Mouse (Mus musculus): ENCODE measurements at regions not wholly inside any gene's neighbourhood (a gene's known extent, or its start where the extent isn't known, plus 50 kb on each side); places are given as distances from the start of the nearest gene placed in this dataset.

- ATAC-seq (ENCODE audit: low FRiP score) (no peak), DNase-seq (ENCODE audit: low spot score, missing footprints) (no peak)
- Histone ChIP-seq H3K27ac (ENCODE audit: low read depth, low read length) (no peak overlapping the region), H3K9ac (ENCODE audit: low read length) (no peak overlapping the region), H3K4me1 (ENCODE audit: control insufficient read depth, insufficient read depth, low read length) (peaks cover 19% of the 10 kb centered on the region), H3K4me3 (ENCODE audit: low read depth, low read length) (no peak overlapping the region), H3K36me3 (ENCODE audit: control insufficient read depth, insufficient read depth, low read length) (no peaks in the 10 kb centered on the region), H3K27me3 (ENCODE audit: control insufficient read depth, insufficient read depth, low read length) (no peaks in the 10 kb centered on the region), H3K4me2 (no peak overlapping the region), H3K9me3 (ENCODE audit: control insufficient read depth, low read length) (no peaks in the 10 kb centered on the region)
- WGBS: 83% methylated on average over 8 of the region's 8 CpGs
Measured at GRCm38 (mm10) chr7:113145046-113145445, 62.2 kb upstream of the Arntl start.

DNA sequence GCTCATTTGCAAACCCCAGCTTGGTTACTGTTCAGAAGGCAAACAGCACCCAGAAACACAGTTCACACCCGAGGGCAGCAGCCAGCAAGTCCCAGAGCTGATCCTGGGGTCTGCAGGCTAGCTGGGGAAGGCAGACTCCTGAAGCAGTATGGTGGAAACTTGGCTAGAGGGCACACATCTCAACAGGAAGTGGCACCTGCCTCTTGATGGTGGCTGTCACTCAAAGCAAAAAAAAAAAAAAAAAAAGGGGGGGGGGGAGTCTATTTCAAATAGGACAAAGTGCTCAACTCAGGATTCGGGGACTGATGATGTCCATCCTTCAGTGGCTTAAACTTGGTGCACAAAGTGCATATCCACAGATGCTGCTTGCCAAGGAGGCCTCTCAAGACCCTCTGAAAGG lies 61.2 kb upstream of the Arntl start:
- WGBS: 83% methylated on average over 2 of the region's 2 CpGs
- no peaks in the 10 kb centered on the region for H3K36me3 ChIP-seq (ENCODE audit: control insufficient read depth, insufficient read depth, low read length)
- no peak overlapping the region for H3K9ac ChIP-seq (ENCODE audit: low read length)
- no peak for ATAC-seq (ENCODE audit: low FRiP score)
- DNase-seq (ENCODE audit: low spot score, missing footprints): no peak
- no peak overlapping the region for H3K27ac ChIP-seq (ENCODE audit: low read depth, low read length)
- H3K4me1 ChIP-seq (ENCODE audit: control insufficient read depth, insufficient read depth, low read length): peaks cover 19% of the 10 kb centered on the region
- no peaks in the 10 kb centered on the region for H3K27me3 ChIP-seq (ENCODE audit: control insufficient read depth, insufficient read depth, low read length)
- no peak overlapping the region for H3K4me3 ChIP-seq (ENCODE audit: low read depth, low read length)
- no peaks in the 10 kb centered on the region for H3K9me3 ChIP-seq (ENCODE audit: control insufficient read depth, low read length)
- H3K4me2 ChIP-seq: no peak overlapping the region

GRCm38 (mm10) chr7:113146526-113146925 lies 60.7 kb upstream of the Arntl start:
- no peaks in the 10 kb centered on the region for H3K36me3 ChIP-seq (ENCODE audit: control insufficient read depth, insufficient read depth, low read length)

DNA sequence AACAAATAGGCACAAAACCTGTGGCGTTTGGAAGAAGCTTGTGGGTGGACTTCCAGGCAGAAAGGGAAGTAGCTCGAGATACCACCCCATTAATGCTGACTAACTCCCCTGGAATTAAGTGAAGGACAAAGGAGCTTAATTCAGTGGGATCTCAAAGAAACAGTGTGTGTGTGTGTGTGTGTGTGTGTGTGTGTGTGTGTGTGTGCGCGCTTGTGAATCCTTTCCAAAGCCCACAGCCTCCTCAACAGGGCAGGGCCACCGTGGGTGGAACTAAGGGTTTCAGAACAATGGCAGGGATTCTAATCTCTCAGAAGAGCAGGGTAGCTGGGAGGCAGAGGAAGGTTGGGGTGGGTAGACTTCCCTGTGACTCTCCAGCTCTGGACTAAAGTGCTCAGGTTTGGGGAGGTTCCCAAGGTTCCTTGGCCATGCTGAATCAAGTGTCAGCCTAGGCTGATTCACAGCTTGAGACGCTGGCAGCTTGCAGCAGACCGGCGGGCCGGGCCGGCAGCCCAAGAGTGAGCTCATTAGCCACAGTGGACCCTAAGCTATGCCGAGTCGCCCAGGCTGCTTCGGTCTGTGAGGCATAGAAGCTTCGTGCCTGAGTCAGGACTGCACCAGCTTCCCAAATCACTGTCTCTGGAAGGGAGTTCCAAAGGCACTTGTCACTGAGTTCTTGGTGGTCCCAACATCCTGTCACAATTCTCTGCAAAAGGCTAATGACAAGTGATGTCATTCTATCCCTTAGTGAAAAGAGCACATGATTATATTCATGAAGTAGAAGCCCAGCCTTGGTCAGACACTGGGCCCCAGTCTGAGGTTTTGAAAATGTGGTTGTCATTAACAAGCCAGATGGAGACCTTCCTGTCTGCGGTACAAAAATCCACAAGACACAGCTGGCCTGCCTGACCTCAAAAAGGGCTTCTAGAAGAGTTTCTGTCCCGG lies 59.6 kb upstream of the Arntl start:
- DNase-seq (ENCODE audit: low spot score, missing footprints) (peak; percentile 93), ATAC-seq (ENCODE audit: low FRiP score) (peak; percentile 78)
- peak overlapping the region; percentile 17; the same call in 1 of the 2 replicates for H3K4me2 ChIP-seq
- no peaks in the 10 kb centered on the region for H3K9me3 ChIP-seq (ENCODE audit: control insufficient read depth, low read length)
- no peak overlapping the region for H3K27ac ChIP-seq (ENCODE audit: low read depth, low read length)
- no peaks in the 10 kb centered on the region for H3K36me3 ChIP-seq (ENCODE audit: control insufficient read depth, insufficient read depth, low read length)
- whole genome bisulfite sequencing: 11% methylated on average over 16 of the region's 16 CpGs
- H3K4me3 ChIP-seq (ENCODE audit: low read depth, low read length): no peak overlapping the region
- H3K27me3 ChIP-seq (ENCODE audit: control insufficient read depth, insufficient read depth, low read length): no peaks in the 10 kb centered on the region
- H3K4me1 ChIP-seq (ENCODE audit: control insufficient read depth, insufficient read depth, low read length): peaks cover 14% of the 10 kb centered on the region
- H3K9ac ChIP-seq (ENCODE audit: low read length): no peak overlapping the region

More at GRCm38 (mm10) chr7:113146526-113146925, 60.7 kb upstream of the Arntl start:
- Histone ChIP-seq H3K27ac (ENCODE audit: low read depth, low read length) (no peak overlapping the region), H3K4me3 (ENCODE audit: low read depth, low read length) (no peak overlapping the region), H3K9ac (ENCODE audit: low read length) (no peak overlapping the region), H3K4me2 (no peak overlapping the region), H3K9me3 (ENCODE audit: control insufficient read depth, low read length) (no peaks in the 10 kb centered on the region), H3K27me3 (ENCODE audit: control insufficient read depth, insufficient read depth, low read length) (no peaks in the 10 kb centered on the region), H3K4me1 (ENCODE audit: control insufficient read depth, insufficient read depth, low read length) (peaks cover 20% of the 10 kb centered on the region)
- DNase-seq (ENCODE audit: low spot score, missing footprints) (no peak), ATAC-seq (ENCODE audit: low FRiP score) (no peak)
- 90% methylated on average over 9 of the region's 9 CpGs for WGBS

DNA sequence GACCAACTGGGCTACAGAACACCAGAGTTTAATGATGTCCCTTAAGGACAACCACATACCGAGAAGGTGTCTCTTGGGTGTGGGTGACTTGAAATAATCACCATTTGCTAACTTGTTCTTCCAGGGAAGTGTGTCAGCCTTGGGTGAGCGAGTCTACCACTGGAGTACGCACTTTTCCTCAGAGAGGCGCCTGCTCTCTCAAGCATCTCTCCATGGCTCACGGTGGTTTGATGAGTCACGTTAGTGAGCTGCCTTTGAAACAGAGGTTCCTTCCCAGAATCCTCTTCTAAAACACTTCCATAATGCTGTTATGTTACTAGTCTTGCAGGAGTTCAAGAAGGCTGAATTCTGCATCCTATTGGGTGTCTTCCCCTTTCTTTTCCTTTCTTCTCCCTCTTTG lies 58.6 kb upstream of the Arntl start:
- no peak overlapping the region for H3K9ac ChIP-seq (ENCODE audit: low read length)
- H3K9me3 ChIP-seq (ENCODE audit: control insufficient read depth, low read length): no peaks in the 10 kb centered on the region
- no peak overlapping the region for H3K4me3 ChIP-seq (ENCODE audit: low read depth, low read length)
- DNase-seq (ENCODE audit: low spot score, missing footprints): no peak
- no peaks in the 10 kb centered on the region for H3K36me3 ChIP-seq (ENCODE audit: control insufficient read depth, insufficient read depth, low read length)
- H3K27me3 ChIP-seq (ENCODE audit: control insufficient read depth, insufficient read depth, low read length): no peaks in the 10 kb centered on the region
- H3K4me1 ChIP-seq (ENCODE audit: control insufficient read depth, insufficient read depth, low read length): peaks cover 14% of the 10 kb centered on the region
- H3K27ac ChIP-seq (ENCODE audit: low read depth, low read length): no peak overlapping the region
- no peak for ATAC-seq (ENCODE audit: low FRiP score)
- H3K4me2 ChIP-seq: no peak overlapping the region
- 90% methylated on average over 6 of the region's 6 CpGs for WGBS

DNA sequence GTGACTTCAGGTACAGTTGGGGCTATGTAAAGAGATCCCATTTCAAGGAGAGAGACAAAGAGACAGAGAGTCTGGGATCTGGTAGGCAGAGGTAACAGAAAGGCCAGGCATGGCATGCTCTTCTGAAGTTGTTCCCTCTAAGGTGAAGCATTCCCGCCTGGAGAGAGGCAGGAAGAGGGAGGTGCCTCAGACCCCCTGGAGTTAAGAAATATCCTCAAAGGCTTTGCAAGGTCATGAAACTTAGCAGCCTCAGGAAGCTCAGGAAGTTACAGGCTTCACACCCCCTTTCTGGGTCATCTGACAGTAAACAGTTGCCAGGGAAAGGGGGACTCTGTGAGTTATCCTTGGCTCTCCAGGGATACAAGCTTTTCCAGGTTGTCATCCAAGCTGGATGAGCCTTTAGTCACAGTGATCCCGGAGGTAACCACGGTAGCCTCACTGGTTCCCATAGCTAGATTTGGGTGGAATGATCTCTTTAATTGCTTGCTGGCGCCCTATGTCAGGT lies 57.2 kb upstream of the Arntl start:
- peaks cover 14% of the 10 kb centered on the region for H3K4me1 ChIP-seq (ENCODE audit: control insufficient read depth, insufficient read depth, low read length)
- H3K4me2 ChIP-seq: no peak overlapping the region
- no peaks in the 10 kb centered on the region for H3K27me3 ChIP-seq (ENCODE audit: control insufficient read depth, insufficient read depth, low read length)
- H3K36me3 ChIP-seq (ENCODE audit: control insufficient read depth, insufficient read depth, low read length): no peaks in the 10 kb centered on the region
- no peak overlapping the region for H3K9ac ChIP-seq (ENCODE audit: low read length)
- DNase-seq (ENCODE audit: low spot score, missing footprints): no peak
- ATAC-seq (ENCODE audit: low FRiP score): no peak
- no peaks in the 10 kb centered on the region for H3K9me3 ChIP-seq (ENCODE audit: control insufficient read depth, low read length)
- WGBS: 84% methylated on average over 4 of the region's 4 CpGs
- H3K4me3 ChIP-seq (ENCODE audit: low read depth, low read length): no peak overlapping the region
- no peak overlapping the region for H3K27ac ChIP-seq (ENCODE audit: low read depth, low read length)

DNA sequence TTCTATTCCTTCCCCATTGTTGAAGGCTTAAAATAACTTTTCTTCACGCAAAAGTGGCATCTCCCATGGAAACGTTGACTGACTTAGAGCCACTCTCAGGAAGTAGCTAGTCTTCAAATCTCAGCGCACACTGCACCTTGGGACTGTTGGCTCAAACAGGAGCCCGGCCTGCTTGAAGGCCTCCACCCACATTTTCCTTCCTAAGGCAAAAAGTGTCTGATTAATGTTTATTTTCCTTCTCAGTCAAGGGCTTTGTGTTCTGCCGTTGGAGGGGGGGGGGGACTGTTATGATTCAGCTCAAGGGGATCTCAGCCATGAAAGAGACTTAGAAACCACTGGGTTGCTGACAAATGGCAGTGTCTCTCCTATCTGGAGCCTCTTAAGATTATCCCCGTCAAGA lies 56.5 kb upstream of the Arntl start:
- ATAC-seq (ENCODE audit: low FRiP score) (no peak), DNase-seq (ENCODE audit: low spot score, missing footprints) (peak; percentile 81)
- Histone ChIP-seq H3K4me3 (ENCODE audit: low read depth, low read length) (no peak overlapping the region), H3K36me3 (ENCODE audit: control insufficient read depth, insufficient read depth, low read length) (no peaks in the 10 kb centered on the region), H3K27ac (ENCODE audit: low read depth, low read length) (no peak overlapping the region), H3K4me2 (no peak overlapping the region), H3K27me3 (ENCODE audit: control insufficient read depth, insufficient read depth, low read length) (no peaks in the 10 kb centered on the region), H3K9me3 (ENCODE audit: control insufficient read depth, low read length) (no peaks in the 10 kb centered on the region), H3K9ac (ENCODE audit: low read length) (no peak overlapping the region), H3K4me1 (ENCODE audit: control insufficient read depth, insufficient read depth, low read length) (peaks cover 14% of the 10 kb centered on the region)
- WGBS: 56% methylated on average over 6 of the region's 6 CpGs

DNA sequence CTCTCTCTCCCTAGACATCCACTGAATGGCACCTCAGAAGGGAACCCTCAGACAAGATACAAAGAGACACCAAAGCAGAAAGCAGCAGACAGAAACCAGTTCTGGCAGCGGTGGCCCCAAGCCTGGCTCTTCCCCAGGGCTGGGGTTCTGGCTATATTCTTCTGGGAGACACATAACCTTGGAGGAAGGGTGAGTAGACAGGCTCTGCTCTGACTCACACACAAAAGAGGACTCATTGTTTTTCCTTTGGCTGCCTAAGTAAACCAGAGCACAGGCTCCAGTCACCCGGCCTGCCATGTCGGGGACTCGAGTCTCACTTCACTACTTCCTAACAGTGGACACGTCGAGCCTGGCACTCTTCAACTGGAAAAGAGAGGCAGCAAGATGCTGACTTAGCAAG lies 55.8 kb upstream of the Arntl start:
- H3K4me3 ChIP-seq (ENCODE audit: low read depth, low read length): no peak overlapping the region
- 61% methylated on average over 6 of the region's 6 CpGs for WGBS
- no peaks in the 10 kb centered on the region for H3K27me3 ChIP-seq (ENCODE audit: control insufficient read depth, insufficient read depth, low read length)
- no peaks in the 10 kb centered on the region for H3K36me3 ChIP-seq (ENCODE audit: control insufficient read depth, insufficient read depth, low read length)
- no peak overlapping the region for H3K4me2 ChIP-seq
- no peak overlapping the region for H3K27ac ChIP-seq (ENCODE audit: low read depth, low read length)
- no peaks in the 10 kb centered on the region for H3K9me3 ChIP-seq (ENCODE audit: control insufficient read depth, low read length)
- no peak for ATAC-seq (ENCODE audit: low FRiP score)
- DNase-seq (ENCODE audit: low spot score, missing footprints): no peak
- peaks cover 14% of the 10 kb centered on the region for H3K4me1 ChIP-seq (ENCODE audit: control insufficient read depth, insufficient read depth, low read length)
- no peak overlapping the region for H3K9ac ChIP-seq (ENCODE audit: low read length)

- Histone ChIP-seq H3K4me1 (ENCODE audit: control insufficient read depth, insufficient read depth, low read length) (peaks cover 2% of the 10 kb centered on the region; the same call in 1 of the 2 replicates), H3K27ac (ENCODE audit: low read depth, low read length) (no peak overlapping the region), H3K4me3 (ENCODE audit: low read depth, low read length) (no peak overlapping the region), H3K9me3 (ENCODE audit: control insufficient read depth, low read length) (no peaks in the 10 kb centered on the region), H3K9ac (ENCODE audit: low read length) (no peak overlapping the region), H3K27me3 (ENCODE audit: control insufficient read depth, insufficient read depth, low read length) (no peaks in the 10 kb centered on the region), H3K36me3 (ENCODE audit: control insufficient read depth, insufficient read depth, low read length) (no peaks in the 10 kb centered on the region), H3K4me2 (no peak overlapping the region)
- 94% methylated on average over 2 of the region's 2 CpGs for WGBS
- DNase-seq (ENCODE audit: low spot score, missing footprints) (no peak), ATAC-seq (ENCODE audit: low FRiP score) (no peak)
Measured at GRCm38 (mm10) chr7:113153386-113153785, 53.9 kb upstream of the Arntl start.
